Mouse (Mus musculus) midbrain, embryonic 14.5 days (tissue): ENCODE data around the gene Mfsd13b. TPM values are rescaled to one million over a fixed set of nuclear protein-coding genes. Genes with fewer than 3 reads are reported as not detected.
"Not testable (repeated sequence)": the region's sequence is repeated elsewhere in the genome, so short reads cannot be mapped to it uniquely, and the experiment has no call there.

Experiments
- ATAC-seq: fragments of 200-750 bp; cut with Nextera tagmentation; 2 replicates; pipeline ENCODE4 v1.8.0; 2017; ENCODE audit warnings: moderate number of reproducible peaks, moderate library complexity; ENCODE audit not compliant: low FRiP score, low TSS enrichment
- DNase-seq: peaks from one replicate; pipeline ENCODE4 v3.0.0-alpha.2; 2015
- H3K27ac ChIP-seq: fragments of 300-500 bp; sonication (generic); replicated peaks from 2 replicates; pipeline ENCODE4 v1.5.1; 2014; ENCODE audit warnings: mild to moderate bottlenecking, low read depth, low read length, moderate library complexity
- H3K27me3 ChIP-seq: fragments of 300-500 bp; sonication (generic); 2 replicates; pipeline ENCODE4 v1.6.1; 2014; ENCODE audit warnings: low read length, control low read depth, mixed read lengths; ENCODE audit not compliant: control insufficient read depth, insufficient read depth
- H3K36me3 ChIP-seq: fragments of 300-500 bp; sonication (generic); 2 replicates; pipeline ENCODE4 v1.6.1; 2014; ENCODE audit warnings: low read length, control low read depth; ENCODE audit not compliant: control insufficient read depth, insufficient read depth
- H3K4me1 ChIP-seq: fragments of 300-500 bp; sonication (generic); 2 replicates; pipeline ENCODE4 v1.6.1; 2014; ENCODE audit warnings: mild to moderate bottlenecking, antibody characterized with exemption, low read length, control low read depth; ENCODE audit not compliant: control insufficient read depth, insufficient read depth
- H3K4me2 ChIP-seq: fragments of 300-500 bp; sonication (generic); 2 replicates; pipeline ENCODE4 v1.6.1; 2014; ENCODE audit warnings: mild to moderate bottlenecking, low read length, moderate library complexity
- H3K4me3 ChIP-seq: fragments of 300-500 bp; sonication (generic); replicated peaks from 2 replicates; pipeline ENCODE4 v1.5.1; 2014; ENCODE audit warnings: low read depth, low read length
- H3K9ac ChIP-seq: fragments of 300-500 bp; sonication (generic); replicated peaks from 2 replicates; pipeline ENCODE4 v1.6.1; 2014; ENCODE audit warnings: mild to moderate bottlenecking, low read length, moderate library complexity
- H3K9me3 ChIP-seq: fragments of 300-500 bp; sonication (generic); 2 replicates; pipeline ENCODE4 v1.6.1; 2016; ENCODE audit warnings: low read length, control low read depth, mixed read lengths; ENCODE audit not compliant: control insufficient read depth
- WGBS: fragments of 180-500 bp; shearing (Covaris S2); extraction: QIAGEN DNeasy Blood & Tissue Kit; methylation state at CpG from one replicate; pipeline ENCODE4 v1.1.7; 2014; 5-methylcytosine and 5-hydroxymethylcytosine counted together
- polyA plus RNA-seq: library from polyadenylated mRNA; unstranded; fragments of >200 nt; fragmentation: Nextera tagmentation; extraction: Ambion mirVana; gene quantifications from 2 replicates; pipeline ENCODE4 v1.2.1, GENCODE M21; 2014

The Mfsd13b gene
- polyA plus RNA-seq, 1 experiment from 2014 or later, result not detected

GRCm38 (mm10) chr7:120943936-120944509 is 38.3 kb upstream of the Mfsd13b start:
- no peak for ATAC-seq
- 82% methylated on average over 7 of the region's 8 CpGs for WGBS
- no peaks in the 10 kb centered on the region for H3K9me3 ChIP-seq

GRCm38 (mm10) chr7:120953591-120953990 is 28.7 kb upstream of the Mfsd13b start:
- not testable (repeated sequence) for H3K4me1 ChIP-seq, H3K9ac ChIP-seq, H3K4me3 ChIP-seq, H3K27me3 ChIP-seq, H3K4me2 ChIP-seq, H3K9me3 ChIP-seq, ATAC-seq, H3K27ac ChIP-seq, DNase-seq
- WGBS, result 82% methylated on average over 7 of the region's 7 CpGs
- peaks cover 31% of the 10 kb centered on the region for H3K36me3 ChIP-seq

More at GRCm38 (mm10) chr7:120943936-120944509, 38.3 kb upstream of the Mfsd13b start:
- Histone ChIP-seq H3K4me2 (no peak overlapping the region), H3K27me3 (no peaks in the 10 kb centered on the region), H3K27ac (no peak overlapping the region), H3K9ac (no peak overlapping the region), H3K36me3 (peaks cover 80% of the 10 kb centered on the region), H3K4me1 (no peaks in the 10 kb centered on the region), H3K4me3 (no peak overlapping the region)
- no peak for DNase-seq

DNA sequence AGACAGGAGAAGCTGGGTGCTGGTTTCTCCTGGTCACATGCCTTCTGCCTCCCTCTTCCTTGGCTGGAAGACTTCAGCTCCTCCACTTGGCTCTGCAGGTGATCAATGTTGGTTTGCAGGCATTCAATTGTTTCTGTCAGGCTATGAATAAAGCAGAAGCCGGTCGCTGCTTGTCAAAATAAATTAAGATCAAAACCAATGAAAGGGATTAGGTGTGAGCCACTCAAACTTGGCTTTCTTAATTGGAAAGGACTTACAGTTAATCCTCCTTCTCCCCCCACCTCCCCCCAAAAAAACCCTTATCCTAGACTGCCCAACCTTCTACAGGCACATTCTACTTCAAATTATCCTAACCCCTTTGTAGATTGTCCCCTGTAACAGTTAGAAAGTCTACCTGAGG is 22.2 kb upstream of the Mfsd13b start:
- no peaks in the 10 kb centered on the region for H3K4me1 ChIP-seq
- DNase-seq, result no peak
- H3K9ac ChIP-seq, result no peak overlapping the region
- no peaks in the 10 kb centered on the region for H3K27me3 ChIP-seq
- peaks cover 45% of the 10 kb centered on the region for H3K36me3 ChIP-seq
- H3K4me2 ChIP-seq, result no peak overlapping the region
- no peak overlapping the region for H3K4me3 ChIP-seq
- H3K27ac ChIP-seq, result no peak overlapping the region
- WGBS, result 19% methylated on average over 2 of the region's 2 CpGs
- H3K9me3 ChIP-seq, result no peaks in the 10 kb centered on the region
- no peak for ATAC-seq

- no peaks in the 10 kb centered on the region for H3K9me3 ChIP-seq
- H3K4me3 ChIP-seq, result no peak overlapping the region
- no peak for DNase-seq
- no peak overlapping the region for H3K27ac ChIP-seq
- WGBS, result 81% methylated on average over 6 of the region's 6 CpGs
- no peaks in the 10 kb centered on the region for H3K4me1 ChIP-seq
- peaks cover 45% of the 10 kb centered on the region for H3K36me3 ChIP-seq
- H3K4me2 ChIP-seq, result no peak overlapping the region
- no peak for ATAC-seq
- H3K9ac ChIP-seq, result no peak overlapping the region
- H3K27me3 ChIP-seq, result no peaks in the 10 kb centered on the region
These were observed 21.7 kb upstream of the Mfsd13b start for GRCm38 (mm10) chr7:120960601-120961000.

GRCm38 (mm10) chr7:120961893-120962292 is 20.4 kb upstream of the Mfsd13b start:
- H3K27ac ChIP-seq, result no peak overlapping the region
- ATAC-seq, result no peak

GRCm38 (mm10) chr7:120963126-120963525 is 19.2 kb upstream of the Mfsd13b start:
- H3K27ac ChIP-seq, result no peak overlapping the region
- DNase-seq (no peak), ATAC-seq (no peak)
- H3K4me1 ChIP-seq, result no peaks in the 10 kb centered on the region
- H3K4me3 ChIP-seq, result no peak overlapping the region
- WGBS, result 92% methylated on average over 5 of the region's 5 CpGs
- H3K4me2 ChIP-seq, result no peak overlapping the region
- H3K36me3 ChIP-seq, result peaks cover 32% of the 10 kb centered on the region
- H3K27me3 ChIP-seq, result no peaks in the 10 kb centered on the region
- no peak overlapping the region for H3K9ac ChIP-seq
- no peaks in the 10 kb centered on the region for H3K9me3 ChIP-seq

More at GRCm38 (mm10) chr7:120961893-120962292, 20.4 kb upstream of the Mfsd13b start:
- H3K4me1 ChIP-seq, result no peaks in the 10 kb centered on the region
- H3K36me3 ChIP-seq, result peaks cover 37% of the 10 kb centered on the region
- no peak for DNase-seq
- no peaks in the 10 kb centered on the region for H3K27me3 ChIP-seq
- 74% methylated on average over 3 of the region's 3 CpGs for WGBS
- no peak overlapping the region for H3K9ac ChIP-seq
- H3K9me3 ChIP-seq, result no peaks in the 10 kb centered on the region
- no peak overlapping the region for H3K4me2 ChIP-seq
- no peak overlapping the region for H3K4me3 ChIP-seq

GRCm38 (mm10) chr7:120969221-120969620 is 13.1 kb upstream of the Mfsd13b start:
- no peak for ATAC-seq
- no peaks in the 10 kb centered on the region for H3K4me1 ChIP-seq
- H3K9ac ChIP-seq, result no peak overlapping the region
- no peaks in the 10 kb centered on the region for H3K27me3 ChIP-seq
- no peak overlapping the region for H3K4me3 ChIP-seq
- no peak overlapping the region for H3K27ac ChIP-seq
- 94% methylated on average over 7 of the region's 7 CpGs for WGBS
- H3K4me2 ChIP-seq, result no peak overlapping the region
- H3K9me3 ChIP-seq, result no peaks in the 10 kb centered on the region
- DNase-seq, result no peak
- peaks cover 21% of the 10 kb centered on the region for H3K36me3 ChIP-seq

DNA sequence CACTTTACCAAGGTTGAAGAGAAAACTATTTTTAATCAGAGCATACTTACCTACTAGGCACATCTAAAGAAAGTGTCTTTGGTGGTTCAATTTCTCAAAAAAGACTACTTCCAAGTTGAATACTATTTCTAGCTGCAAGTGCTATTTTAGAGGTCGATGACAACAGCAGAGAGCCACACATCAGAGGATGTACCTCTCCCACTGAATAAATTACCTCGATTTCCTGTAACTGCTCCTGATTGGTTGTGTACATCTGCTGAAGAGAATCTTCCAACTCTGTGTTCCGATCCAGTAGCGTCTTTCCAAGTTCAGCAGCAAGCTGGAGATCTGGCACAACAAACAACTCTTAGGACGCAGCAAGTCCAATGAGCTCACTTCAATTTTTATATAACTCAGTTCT is 12.2 kb upstream of the Mfsd13b start:
- ATAC-seq (no peak), DNase-seq (no peak)
- 93% methylated on average over 5 of the region's 5 CpGs for WGBS
- Histone ChIP-seq H3K27me3 (no peaks in the 10 kb centered on the region), H3K9me3 (no peaks in the 10 kb centered on the region), H3K9ac (no peak overlapping the region), H3K4me1 (no peaks in the 10 kb centered on the region), H3K27ac (no peak overlapping the region), H3K36me3 (peaks cover 21% of the 10 kb centered on the region), H3K4me2 (no peak overlapping the region), H3K4me3 (no peak overlapping the region)

GRCm38 (mm10) chr7:120972471-120972870 is 9.8 kb upstream of the Mfsd13b start:
- not testable (repeated sequence) for H3K27me3 ChIP-seq, H3K4me3 ChIP-seq, H3K9me3 ChIP-seq, H3K27ac ChIP-seq, H3K4me1 ChIP-seq, ATAC-seq, H3K4me2 ChIP-seq, H3K9ac ChIP-seq, DNase-seq
- WGBS, result 84% methylated on average over 2 of the region's 2 CpGs
- H3K36me3 ChIP-seq, result peaks cover 20% of the 10 kb centered on the region
